Mouse (Mus musculus): Measurements from ENCODE around the gene Trim28.
"Not testable (repeated sequence)": the region's sequence is repeated elsewhere in the genome, so short reads cannot be mapped to it uniquely, and the experiment has no call there.

The Trim28 gene

GRCm38 (mm10) chr7:13034148-13034977 lies 35.4 kb downstream of the Trim28 start, which contains the start of gene Chmp2a:
Gene Chmp2a (minus strand): TSS chr7:13034807.
- DNase-seq = peak; percentile 98

GRCm38 (mm10) chr7:13035211-13035855 lies 36.4 kb downstream of the Trim28 start:
- DNase-seq = peak; percentile 37

GRCm38 (mm10) chr7:13036806-13037205 lies 37.9 kb downstream of the Trim28 start:
- peak; percentile 12 for DNase-seq

GRCm38 (mm10) chr7:13037366-13037765 lies 38.5 kb downstream of the Trim28 start:
- no peak for DNase-seq

- DNase-seq = peak; percentile 99
Observed at GRCm38 (mm10) chr7:13037901-13038555, 39.1 kb downstream of the Trim28 start, which contains the start of gene Ube2m. Gene Ube2m (minus strand): TSS chr7:13038275.

- no peak for DNase-seq
Observed at GRCm38 (mm10) chr7:13038621-13039169, 39.8 kb downstream of the Trim28 start.

GRCm38 (mm10) chr7:13039181-13039580 lies 40.3 kb downstream of the Trim28 start:
- DNase-seq = no peak

- DNase-seq = no peak
Observed at GRCm38 (mm10) chr7:13041256-13041655, 42.3 kb downstream of the Trim28 start.

GRCm38 (mm10) chr7:13042511-13042910 lies 43.6 kb downstream of the Trim28 start:
- no peak for DNase-seq

- DNase-seq = no peak
Observed at GRCm38 (mm10) chr7:13043120-13043444, 44.2 kb downstream of the Trim28 start.

- DNase-seq = peak; percentile 42
Observed at GRCm38 (mm10) chr7:13043445-13044253, 44.7 kb downstream of the Trim28 start.

- peak; percentile 11 for DNase-seq
Observed at GRCm38 (mm10) chr7:13044254-13044625, 45.3 kb downstream of the Trim28 start.

GRCm38 (mm10) chr7:13046084-13046483 lies 47.2 kb downstream of the Trim28 start:
- DNase-seq = peak; percentile 37

GRCm38 (mm10) chr7:13053001-13053400 lies 54.1 kb downstream of the Trim28 start:
- DNase-seq = no peak

GRCm38 (mm10) chr7:13053501-13053900 lies 54.6 kb downstream of the Trim28 start:
- DNase-seq = no peak

GRCm38 (mm10) chr7:13053961-13054286 lies 55.0 kb downstream of the Trim28 start:
- DNase-seq = no peak

GRCm38 (mm10) chr7:13054287-13055010 lies 55.5 kb downstream of the Trim28 start, which contains the start of gene Mzf1:
Gene Mzf1 (minus strand): TSS chr7:13054764.
- peak; percentile 98 for DNase-seq

- DNase-seq = no peak
Observed at GRCm38 (mm10) chr7:13056913-13057700, 58.2 kb downstream of the Trim28 start.

GRCm38 (mm10) chr7:13059536-13059935 lies 60.6 kb downstream of the Trim28 start:
- no peak for DNase-seq

GRCm38 (mm10) chr7:13063399-13063798 lies 64.5 kb downstream of the Trim28 start:
- not testable (repeated sequence) for DNase-seq

GRCm38 (mm10) chr7:13072293-13072692 lies 73.4 kb downstream of the Trim28 start:
- no peak for DNase-seq

Data from layer of hippocampus, adult 9-11 months (tissue).